Mouse (Mus musculus): ENCODE measurements around the gene Zpr1.

- TF ChIP-seq CTCF (IDR thresholded peaks at IDR 0.05; ENCODE audit: borderline replicate concordance, control insufficient read depth, extremely low read depth, insufficient read depth, low read length, poor library complexity) (no peak), POLR2A (IDR thresholded peaks at IDR 0.05; ENCODE audit: control insufficient read depth, extremely low read depth, insufficient read depth, low read length, poor library complexity) (no peak)
Observed at GRCm38 (mm10) chr9:46246752-46247324, 26.0 kb upstream of the Zpr1 start.
